ENCODE assay signal across 25 mouse cellular contexts in genomic region chr19:34237746-34238145, GRCm38 (mm10). TPM values are rescaled to one million over a fixed set of nuclear protein-coding genes. Genes with fewer than 3 reads are reported as not detected.
"Had no signal": no experiment of that assay in that cellular context is flagged by ENCODE, and none has a peak within 500 bp of the region (broad histone marks: within the 10 kb centered on the region; RNA-seq: fewer than 3 reads in every experiment).

No protein-coding gene starts in this region.

- H3K9me3 ChIP-seq: heart, embryonic 10.5 days; heart, embryonic 13.5 days; heart, embryonic 15.5 days; intestine, embryonic 15.5 days; limb, embryonic 13.5 days; limb, embryonic 15.5 days; liver, embryonic 12.5 days had no signal

- ATAC-seq: hindbrain, embryonic 16.5 days; inflammation-experienced regulatory T-cells, adult 6 months; intestine, embryonic 15.5 days; intestine, postnatal 0 days; liver, embryonic 12.5 days had no signal

- H3K4me3 ChIP-seq: heart, embryonic 10.5 days; heart, embryonic 13.5 days; heart, embryonic 15.5 days; intestine, embryonic 15.5 days; layer of hippocampus, adult 2 months; limb, embryonic 13.5 days; limb, embryonic 15.5 days; liver, embryonic 12.5 days had no signal

- H3K27ac ChIP-seq: heart, embryonic 10.5 days; heart, embryonic 13.5 days; heart, embryonic 15.5 days; hindbrain, embryonic 14.5 days; intestine, embryonic 15.5 days; layer of hippocampus, adult 2 months; limb, embryonic 13.5 days; limb, embryonic 15.5 days; liver, embryonic 12.5 days; liver, embryonic 14.5 days had no signal

- DNase-seq: gastrocnemius, postnatal 14 days; gastrocnemius, postnatal 36 days; heart, adult 18-20 months; heart, postnatal 14 days; heart, postnatal 36 days; kidney, adult 18-20 months; kidney, adult 8-10 months; kidney, postnatal 10 days; kidney, postnatal 25 days; kidney, postnatal 4 days; left cerebral cortex, postnatal 4 days had no signal

- H3K4me1 ChIP-seq: heart, embryonic 10.5 days; heart, embryonic 15.5 days; intestine, embryonic 15.5 days; limb, embryonic 15.5 days; liver, embryonic 12.5 days had no signal

- H3K27me3 ChIP-seq: heart, embryonic 13.5 days; heart, embryonic 15.5 days; intestine, embryonic 15.5 days; limb, embryonic 13.5 days; limb, embryonic 15.5 days; liver, embryonic 12.5 days had no signal

- H3K4me2 ChIP-seq: heart, embryonic 13.5 days; heart, embryonic 15.5 days; hindbrain, embryonic 14.5 days; intestine, embryonic 15.5 days; limb, embryonic 13.5 days; limb, embryonic 15.5 days; liver, embryonic 12.5 days had no signal

- H3K9ac ChIP-seq: heart, embryonic 13.5 days; heart, embryonic 15.5 days; hindbrain, embryonic 14.5 days; intestine, embryonic 15.5 days; limb, embryonic 13.5 days; limb, embryonic 15.5 days; liver, embryonic 12.5 days; liver, embryonic 14.5 days had no signal

RNA-seq across cellular contexts. Expression of gene Acta2, which starts 17.6 kb away (rescaled TPM):
- total RNA-seq: hematopoietic stem cell, adult 5-6 weeks had no signal
